Mouse (Mus musculus) lung, postnatal 0 days (tissue): ENCODE data around the gene Nup188.

Experiments used
- CTCF ChIP-seq: IDR thresholded peaks from 2 replicates; pipeline ENCODE4 v1.5.1; 2016; ENCODE audit warnings: antibody characterized with exemption, mild to moderate bottlenecking
- EP300 ChIP-seq: IDR thresholded peaks from 2 replicates; pipeline ENCODE4 v1.6.1; 2016; ENCODE audit warnings: antibody characterized with exemption, mild to moderate bottlenecking, control low read depth

- no peak for TF ChIP-seq CTCF
- TF ChIP-seq EP300, result no peak
Observed at GRCm38 (mm10) chr2:30323111-30323510, 36.9 kb downstream of the Nup188 start.
